Mouse (Mus musculus): ENCODE data around the gene Gli2. TPM values are rescaled to one million over a fixed set of nuclear protein-coding genes. Genes with fewer than 3 reads are reported as not detected.

Gli2 gene
- total RNA-seq (2017): 0.29 TPM in 1 of 3 replicates, not detected in the others

GRCm38 (mm10) chr1:119053402-119053841, at the start of gene Gli2:
Gene Gli2, minus strand, starts transcription at chr1:119053619.
- no peak for ATAC-seq (replicated peaks; ENCODE audit: insufficient number of reproducible peaks, low FRiP score, low TSS enrichment, poor library complexity, severe bottlenecking)

GRCm38 (mm10) chr1:119097921-119098521, 44.6 kb upstream of the Gli2 start:
- no peak for ATAC-seq (replicated peaks; ENCODE audit: insufficient number of reproducible peaks, low FRiP score, low TSS enrichment, poor library complexity, severe bottlenecking)

- ATAC-seq (replicated peaks; ENCODE audit: insufficient number of reproducible peaks, low FRiP score, low TSS enrichment, poor library complexity, severe bottlenecking): no peak
These were observed 40.3 kb upstream of the Gli2 start for GRCm38 (mm10) chr1:119093739-119094138.

- ATAC-seq (replicated peaks; ENCODE audit: insufficient number of reproducible peaks, low FRiP score, low TSS enrichment, poor library complexity, severe bottlenecking): no peak
These were observed 36.6 kb upstream of the Gli2 start for GRCm38 (mm10) chr1:119089887-119090620.

- no peak; the same call in 1 of the 2 replicates for ATAC-seq (replicated peaks; ENCODE audit: insufficient number of reproducible peaks, low FRiP score, low TSS enrichment, poor library complexity, severe bottlenecking)
These were observed 34.1 kb upstream of the Gli2 start for GRCm38 (mm10) chr1:119087539-119087938.

- ATAC-seq (replicated peaks; ENCODE audit: insufficient number of reproducible peaks, low FRiP score, low TSS enrichment, poor library complexity, severe bottlenecking): no peak
These were observed 32.4 kb upstream of the Gli2 start for GRCm38 (mm10) chr1:119085771-119086170.

- no peak for ATAC-seq (replicated peaks; ENCODE audit: insufficient number of reproducible peaks, low FRiP score, low TSS enrichment, poor library complexity, severe bottlenecking)
These were observed 30.1 kb upstream of the Gli2 start for GRCm38 (mm10) chr1:119083468-119083921.

GRCm38 (mm10) chr1:119082231-119082991, 29.0 kb upstream of the Gli2 start:
- no peak for ATAC-seq (replicated peaks; ENCODE audit: insufficient number of reproducible peaks, low FRiP score, low TSS enrichment, poor library complexity, severe bottlenecking)

GRCm38 (mm10) chr1:119077933-119078332, 24.5 kb upstream of the Gli2 start:
- no peak for ATAC-seq (replicated peaks; ENCODE audit: insufficient number of reproducible peaks, low FRiP score, low TSS enrichment, poor library complexity, severe bottlenecking)

- ATAC-seq (replicated peaks; ENCODE audit: insufficient number of reproducible peaks, low FRiP score, low TSS enrichment, poor library complexity, severe bottlenecking): no peak
These were observed 22.9 kb upstream of the Gli2 start for GRCm38 (mm10) chr1:119076333-119076732.

GRCm38 (mm10) chr1:119075916-119076315, 22.5 kb upstream of the Gli2 start:
- ATAC-seq (replicated peaks; ENCODE audit: insufficient number of reproducible peaks, low FRiP score, low TSS enrichment, poor library complexity, severe bottlenecking): no peak

GRCm38 (mm10) chr1:119075500-119075899, 22.1 kb upstream of the Gli2 start:
- no peak for ATAC-seq (replicated peaks; ENCODE audit: insufficient number of reproducible peaks, low FRiP score, low TSS enrichment, poor library complexity, severe bottlenecking)

GRCm38 (mm10) chr1:119074910-119075309, 21.5 kb upstream of the Gli2 start:
- no peak for ATAC-seq (replicated peaks; ENCODE audit: insufficient number of reproducible peaks, low FRiP score, low TSS enrichment, poor library complexity, severe bottlenecking)

- no peak for ATAC-seq (replicated peaks; ENCODE audit: insufficient number of reproducible peaks, low FRiP score, low TSS enrichment, poor library complexity, severe bottlenecking)
These were observed 20.5 kb upstream of the Gli2 start for GRCm38 (mm10) chr1:119073876-119074275.

GRCm38 (mm10) chr1:119064892-119065671, 11.7 kb upstream of the Gli2 start:
- ATAC-seq (replicated peaks; ENCODE audit: insufficient number of reproducible peaks, low FRiP score, low TSS enrichment, poor library complexity, severe bottlenecking): no peak

- no peak for ATAC-seq (replicated peaks; ENCODE audit: insufficient number of reproducible peaks, low FRiP score, low TSS enrichment, poor library complexity, severe bottlenecking)
These were observed 3.1 kb upstream of the Gli2 start for GRCm38 (mm10) chr1:119056491-119056890.

- ATAC-seq (replicated peaks; ENCODE audit: insufficient number of reproducible peaks, low FRiP score, low TSS enrichment, poor library complexity, severe bottlenecking): no peak
These were observed 2.4 kb upstream of the Gli2 start for GRCm38 (mm10) chr1:119055801-119056200.

GRCm38 (mm10) chr1:119054468-119054867, 1.0 kb upstream of the Gli2 start:
- ATAC-seq (replicated peaks; ENCODE audit: insufficient number of reproducible peaks, low FRiP score, low TSS enrichment, poor library complexity, severe bottlenecking): no peak

GRCm38 (mm10) chr1:119053872-119054354, 494 bp upstream of the Gli2 start:
- no peak for ATAC-seq (replicated peaks; ENCODE audit: insufficient number of reproducible peaks, low FRiP score, low TSS enrichment, poor library complexity, severe bottlenecking)
